Mouse (Mus musculus) intestine, embryonic 14.5 days (tissue): Measurements from ENCODE around the gene Gm8297. TPM values are rescaled to one million over a fixed set of nuclear protein-coding genes. Genes with fewer than 3 reads are reported as not detected.
"Not testable (repeated sequence)": the region's sequence is repeated elsewhere in the genome, so short reads cannot be mapped to it uniquely, and the experiment has no call there.

ENCODE experiments used
- ATAC-seq: fragments of 200-750 bp; cut with Nextera tagmentation; replicated peaks from 2 replicates; pipeline ENCODE4 v1.8.0; 2017; ENCODE audit warnings: low read depth, moderate number of reproducible peaks, moderate TSS enrichment, moderate library complexity; ENCODE audit not compliant: low FRiP score, low TSS enrichment
- DNase-seq: peaks from one replicate; pipeline ENCODE4 v3.0.0-alpha.2; 2018; ENCODE audit warnings: low spot score
- H3K27ac ChIP-seq: fragments of 300-500 bp; sonication (generic); 2 replicates; pipeline ENCODE4 v1.5.1; 2014; ENCODE audit warnings: low read depth, mild to moderate bottlenecking, control low read depth
- H3K27me3 ChIP-seq: fragments of 300-500 bp; sonication (generic); replicated peaks from 2 replicates; pipeline ENCODE4 v1.6.1; 2014; ENCODE audit warnings: low read length, control low read depth; ENCODE audit not compliant: control insufficient read depth, insufficient read depth
- H3K36me3 ChIP-seq: fragments of 300-500 bp; sonication (generic); 2 replicates; pipeline ENCODE4 v1.6.1; 2014; ENCODE audit warnings: low read length, control low read depth; ENCODE audit not compliant: control insufficient read depth, insufficient read depth
- H3K4me1 ChIP-seq: fragments of 300-500 bp; sonication (generic); replicated peaks from 2 replicates; pipeline ENCODE4 v1.6.1; 2014; ENCODE audit warnings: low read length, control low read depth, mixed read lengths; ENCODE audit not compliant: control insufficient read depth, insufficient read depth
- H3K4me2 ChIP-seq: fragments of 300-500 bp; sonication (generic); 2 replicates; pipeline ENCODE4 v1.6.1; 2014; ENCODE audit warnings: low read length
- H3K4me3 ChIP-seq: fragments of 300-500 bp; sonication (generic); 2 replicates; pipeline ENCODE4 v1.5.1; 2014; ENCODE audit warnings: low read depth, low read length, control low read depth, mixed read lengths
- H3K9ac ChIP-seq: fragments of 300-500 bp; sonication (generic); 2 replicates; pipeline ENCODE4 v1.6.1; 2014; ENCODE audit warnings: mild to moderate bottlenecking, low read length
- H3K9me3 ChIP-seq: fragments of 300-500 bp; sonication (generic); 2 replicates; pipeline ENCODE4 v1.6.1; 2016; ENCODE audit warnings: low read length, control low read depth; ENCODE audit not compliant: control insufficient read depth
- WGBS: fragments of 180-500 bp; shearing (Covaris S2); extraction: QIAGEN DNeasy Blood & Tissue Kit; methylation state at CpG from one replicate; pipeline ENCODE4 v1.1.7; 2014; 5-methylcytosine and 5-hydroxymethylcytosine counted together
- polyA plus RNA-seq: library from polyadenylated mRNA; unstranded; fragments of >200 nt; fragmentation: Nextera tagmentation; extraction: Ambion mirVana; gene quantifications from 2 replicates; pipeline ENCODE4 v1.2.1, GENCODE M21; 2014

The Gm8297 gene
- polyA plus RNA-seq: not detected in 2 replicates

- not testable (repeated sequence) for DNase-seq, H3K4me3 ChIP-seq, H3K4me1 ChIP-seq, H3K9me3 ChIP-seq, H3K9ac ChIP-seq, ATAC-seq, H3K4me2 ChIP-seq, H3K27ac ChIP-seq, H3K27me3 ChIP-seq, H3K36me3 ChIP-seq
These were observed at the start of gene Gm8297 for GRCm38 (mm10) chr14:4983635-4984034. TSS of gene Gm8297 (plus strand) at chr14:4983935.

- no CpG with 5 or more reads among the region's 2 CpGs for WGBS
- not testable (repeated sequence) for H3K4me3 ChIP-seq, H3K9me3 ChIP-seq, ATAC-seq, H3K36me3 ChIP-seq, H3K4me2 ChIP-seq, H3K27me3 ChIP-seq, H3K9ac ChIP-seq, DNase-seq, H3K27ac ChIP-seq, H3K4me1 ChIP-seq
These were observed 31.9 kb downstream of the Gm8297 start, which contains the start of gene Gm3298 for GRCm38 (mm10) chr14:5015591-5015990. TSS of gene Gm3298 (plus strand) at chr14:5015891.

Other genes starting within 250 kb of the Gm8297 start
- gene Gm9602, start 207.6 kb upstream of the Gm8297 start, polyA plus RNA-seq: not detected in 2 replicates
- not detected in 2 replicates for gene Gm3269, start 145.8 kb upstream of the Gm8297 start, polyA plus RNA-seq
- 0.64 and 0.89 TPM in 2 replicates for gene Gm3264, start 128.4 kb upstream of the Gm8297 start, polyA plus RNA-seq
- gene Gm3278, start 91.5 kb upstream of the Gm8297 start, polyA plus RNA-seq: not detected in 2 replicates
- not detected in 2 replicates for gene Gm3298, start 32.0 kb downstream of the Gm8297 start, polyA plus RNA-seq
- gene 4930555G01Rik, start 66.7 kb downstream of the Gm8297 start, polyA plus RNA-seq: not detected in 2 replicates
- 1.3 and 1.5 TPM in 2 replicates for gene Gm8281, start 87.1 kb downstream of the Gm8297 start, polyA plus RNA-seq
- not detected in 2 replicates for gene Gm8279, start 147.6 kb downstream of the Gm8297 start, polyA plus RNA-seq
- not detected in 2 replicates for gene Gm3317, start 180.6 kb downstream of the Gm8297 start, polyA plus RNA-seq
- gene Gm8271, start 201.9 kb downstream of the Gm8297 start, polyA plus RNA-seq: not detected in 2 replicates